Mouse (Mus musculus): ENCODE data around the gene Fastkd1. TPM values are rescaled to one million over a fixed set of nuclear protein-coding genes. Genes with fewer than 3 reads are reported as not detected.
"Not testable (repeated sequence)": the region's sequence is repeated elsewhere in the genome, so short reads cannot be mapped to it uniquely, and the experiment has no call there.

Fastkd1 gene
- polyA plus RNA-seq, 2 experiments: 3.2 to 3.5 TPM

DNA sequence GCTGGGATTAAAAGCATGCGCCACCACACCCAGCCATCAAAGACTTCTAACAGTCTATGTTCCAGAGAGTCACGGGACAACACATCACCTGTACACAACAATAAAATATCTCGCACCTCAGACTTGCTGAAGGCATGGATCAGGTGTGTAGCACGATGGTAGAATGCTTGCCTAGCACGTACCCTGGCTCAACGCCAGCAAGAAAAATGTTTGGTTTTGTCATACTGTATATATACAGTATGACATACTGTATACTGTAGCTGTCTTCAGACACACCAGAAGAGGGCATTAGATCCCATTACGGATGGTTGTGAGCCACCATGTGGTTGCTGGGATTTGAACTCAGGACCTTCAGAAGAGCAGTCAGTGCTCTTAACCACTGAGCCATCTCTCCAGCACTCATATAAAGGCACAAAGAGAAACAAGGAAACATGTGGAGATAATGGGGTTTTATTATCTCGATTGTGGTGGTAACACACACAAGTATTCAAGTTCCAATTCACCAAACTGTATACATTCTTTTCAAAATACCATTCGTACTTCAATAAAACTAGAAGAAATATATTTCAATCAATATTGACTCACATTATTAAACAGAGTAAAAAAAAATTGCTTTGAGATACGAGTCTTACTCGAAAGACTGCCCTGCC, 68.2 kb downstream of the Fastkd1 start:
- H3K4me3 ChIP-seq (ENCODE audit: insufficient read depth in 1 of 2, low read depth in 2 of 2, low read length in 2 of 2): no peak overlapping the region
- no peaks in the 10 kb centered on the region for H3K9me3 ChIP-seq (ENCODE audit: control insufficient read depth, low read length)
- no peak for ATAC-seq (ENCODE audit: insufficient read depth)
- no peak overlapping the region for H3K9ac ChIP-seq (replicated peaks)
- H3K4me2 ChIP-seq (ENCODE audit: low read depth): no peak overlapping the region
- H3K27ac ChIP-seq: no peak overlapping the region
- 76% methylated on average over 11 of the region's 11 CpGs for WGBS (ENCODE audit: insufficient replicate concordance)
- no peaks in the 10 kb centered on the region for H3K27me3 ChIP-seq (ENCODE audit: control insufficient read depth, insufficient read depth, low read length)
- TF ChIP-seq CTCF (IDR thresholded peaks at IDR 0.05; ENCODE audit: low read depth): no peak
- no peak for TF ChIP-seq EP300 (IDR thresholded peaks at IDR 0.05; ENCODE audit: low read depth)
- H3K36me3 ChIP-seq (replicated peaks; ENCODE audit: control insufficient read depth, insufficient read depth, low read depth): no peaks in the 10 kb centered on the region
- no peak for DNase-seq (ENCODE audit: low read depth in 3 of 3, low spot score in 3 of 3)
- peaks cover 0 to 3% of the 10 kb centered on the region in 2 experiments; a peak in 2 of 4 replicates for H3K4me1 ChIP-seq (replicated peaks; ENCODE audit: control insufficient read depth in 2 of 2, insufficient read depth in 2 of 2, low read length in 1 of 2)

DNA sequence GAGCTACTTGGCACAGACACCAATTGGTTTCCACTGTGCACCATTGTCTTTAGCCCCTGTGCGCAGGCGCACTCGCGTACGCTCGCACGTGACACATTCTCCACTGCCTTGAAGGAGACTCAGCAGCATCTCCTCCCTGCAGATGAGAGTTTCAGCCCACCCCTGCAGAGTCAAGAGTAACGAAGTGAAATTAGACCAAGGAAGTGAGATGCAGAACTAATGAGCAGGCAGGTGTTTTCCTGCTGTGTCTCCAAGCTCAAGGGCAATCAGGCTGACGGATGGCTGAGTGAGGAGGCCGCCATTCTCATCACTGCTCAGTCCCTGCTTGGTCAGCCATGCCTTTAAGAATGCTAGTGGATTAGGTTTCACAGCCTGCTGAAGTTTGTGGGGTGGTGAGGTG, 73.2 kb downstream of the Fastkd1 start:
- WGBS (ENCODE audit: insufficient replicate concordance): 60% methylated on average over 10 of the region's 10 CpGs
- Histone ChIP-seq H3K4me3 (ENCODE audit: insufficient read depth in 1 of 2, low read depth in 2 of 2, low read length in 2 of 2) (no peak overlapping the region), H3K36me3 (replicated peaks; ENCODE audit: control insufficient read depth, insufficient read depth, low read depth) (no peaks in the 10 kb centered on the region), H3K4me2 (ENCODE audit: low read depth) (no peak overlapping the region), H3K4me1 (replicated peaks; ENCODE audit: control insufficient read depth in 2 of 2, insufficient read depth in 2 of 2, low read length in 1 of 2) (0 out of 4 replicates have a peak, but pooled peaks cover 0 to 2% of the 10 kb centered on the region in 2 experiments), H3K27ac (no peak overlapping the region), H3K27me3 (ENCODE audit: control insufficient read depth, insufficient read depth, low read length) (no peaks in the 10 kb centered on the region), H3K9ac (replicated peaks) (no peak overlapping the region), H3K9me3 (ENCODE audit: control insufficient read depth, low read length) (no peaks in the 10 kb centered on the region)
- ATAC-seq (ENCODE audit: insufficient read depth) (no peak), DNase-seq (ENCODE audit: low read depth in 3 of 3, low spot score in 3 of 3) (no peak)
- TF ChIP-seq CTCF (IDR thresholded peaks at IDR 0.05; ENCODE audit: low read depth): no peak
- no peak for TF ChIP-seq EP300 (IDR thresholded peaks at IDR 0.05; ENCODE audit: low read depth)

DNA sequence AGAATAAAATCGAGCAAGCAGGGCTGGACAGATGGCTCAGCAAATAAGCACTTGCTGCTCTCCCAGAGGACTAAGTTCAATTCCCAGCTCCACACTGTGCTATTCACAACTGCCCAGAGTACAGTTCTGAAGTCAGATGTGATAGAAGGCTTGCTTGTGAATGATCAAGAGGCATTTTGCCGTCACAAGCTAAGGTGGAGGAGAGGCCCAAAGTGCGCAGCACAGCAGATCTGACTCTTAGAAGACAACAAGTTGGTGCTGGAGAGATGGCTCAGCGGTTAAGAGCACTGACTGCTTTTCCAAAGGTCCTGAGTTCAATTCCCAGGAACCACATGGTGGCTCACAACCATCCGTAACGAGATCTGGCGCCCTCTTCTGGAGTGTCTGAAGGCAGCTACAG, 75.3 kb downstream of the Fastkd1 start:
- H3K9me3 ChIP-seq (ENCODE audit: control insufficient read depth, low read length); ATAC-seq (ENCODE audit: insufficient read depth); H3K4me2 ChIP-seq (ENCODE audit: low read depth); H3K27me3 ChIP-seq (ENCODE audit: control insufficient read depth, insufficient read depth, low read length); H3K9ac ChIP-seq (replicated peaks); DNase-seq (ENCODE audit: low read depth in 3 of 3, low spot score in 3 of 3); H3K27ac ChIP-seq; H3K36me3 ChIP-seq (replicated peaks; ENCODE audit: control insufficient read depth, insufficient read depth, low read depth); H3K4me1 ChIP-seq (replicated peaks; ENCODE audit: control insufficient read depth in 2 of 2, insufficient read depth in 2 of 2, low read length in 1 of 2); H3K4me3 ChIP-seq (ENCODE audit: insufficient read depth in 1 of 2, low read depth in 2 of 2, low read length in 2 of 2): not testable (repeated sequence)
- WGBS (ENCODE audit: insufficient replicate concordance): 63% methylated on average over 7 of the region's 7 CpGs

Other genes starting within 250 kb of the Fastkd1 start
- gene Lrp2, start 127.5 kb downstream of the Fastkd1 start, polyA plus RNA-seq (2012; rRNA removed): 0.04 and 0.07 TPM in 2 replicates
- gene Lrp2, start 127.5 kb downstream of the Fastkd1 start, polyA plus RNA-seq (2014; fragmentation: Nextera tagmentation; extraction: Ambion mirVana): 0.10 and 0.11 TPM in 2 replicates
- gene Bbs5, start 66.3 kb downstream of the Fastkd1 start, polyA plus RNA-seq (2012; rRNA removed): 1.6 and 1.8 TPM in 2 replicates
- gene Bbs5, start 66.3 kb downstream of the Fastkd1 start, polyA plus RNA-seq (2014; fragmentation: Nextera tagmentation; extraction: Ambion mirVana): 3.2 and 3.4 TPM in 2 replicates
- gene Klhl41, start 43.4 kb downstream of the Fastkd1 start, polyA plus RNA-seq (2012; rRNA removed): 0.02 and 0.04 TPM in 2 replicates
- not detected in 2 replicates for gene Klhl41, start 43.4 kb downstream of the Fastkd1 start, polyA plus RNA-seq (2014; fragmentation: Nextera tagmentation; extraction: Ambion mirVana)
- 5.5 and 10.0 TPM in 2 replicates for gene Ppig, start 9.0 kb upstream of the Fastkd1 start, polyA plus RNA-seq (2012; rRNA removed)
- 58.7 and 60.2 TPM in 2 replicates for gene Ppig, start 9.0 kb upstream of the Fastkd1 start, polyA plus RNA-seq (2014; fragmentation: Nextera tagmentation; extraction: Ambion mirVana)
- 0.06 and 0.18 TPM in 2 replicates for gene Ccdc173, start 76.1 kb upstream of the Fastkd1 start, polyA plus RNA-seq (2012; rRNA removed)
- 0.14 and 0.25 TPM in 2 replicates for gene Ccdc173, start 76.1 kb upstream of the Fastkd1 start, polyA plus RNA-seq (2014; fragmentation: Nextera tagmentation; extraction: Ambion mirVana)
- 2.6 and 9.2 TPM in 2 replicates for gene Phospho2, start 76.1 kb upstream of the Fastkd1 start, polyA plus RNA-seq (2012; rRNA removed)
- 14.8 and 15.1 TPM in 2 replicates for gene Phospho2, start 76.1 kb upstream of the Fastkd1 start, polyA plus RNA-seq (2014; fragmentation: Nextera tagmentation; extraction: Ambion mirVana)
- gene Klhl23, start 108.4 kb upstream of the Fastkd1 start, polyA plus RNA-seq (2012; rRNA removed): 8.0 and 12.0 TPM in 2 replicates
- gene Klhl23, start 108.4 kb upstream of the Fastkd1 start, polyA plus RNA-seq (2014; fragmentation: Nextera tagmentation; extraction: Ambion mirVana): 15.7 and 15.9 TPM in 2 replicates
- 26.2 and 76.5 TPM in 2 replicates for gene Ssb, start 148.0 kb upstream of the Fastkd1 start, polyA plus RNA-seq (2012; rRNA removed)
- 161 and 170 TPM in 2 replicates for gene Ssb, start 148.0 kb upstream of the Fastkd1 start, polyA plus RNA-seq (2014; fragmentation: Nextera tagmentation; extraction: Ambion mirVana)
- gene Mettl5, start 172.1 kb upstream of the Fastkd1 start, polyA plus RNA-seq (2012; rRNA removed): 5.7 and 9.4 TPM in 2 replicates
- 33.2 and 35.4 TPM in 2 replicates for gene Mettl5, start 172.1 kb upstream of the Fastkd1 start, polyA plus RNA-seq (2014; fragmentation: Nextera tagmentation; extraction: Ambion mirVana)
- gene Ubr3, start 183.7 kb upstream of the Fastkd1 start, polyA plus RNA-seq (2012; rRNA removed): 6.4 and 8.0 TPM in 2 replicates
- gene Ubr3, start 183.7 kb upstream of the Fastkd1 start, polyA plus RNA-seq (2014; fragmentation: Nextera tagmentation; extraction: Ambion mirVana): 5.8 and 5.9 TPM in 2 replicates